Mouse (Mus musculus): Measurements from ENCODE around the gene Tmem121. TPM values are rescaled to one million over a fixed set of nuclear protein-coding genes. Genes with fewer than 3 reads are reported as not detected.

Gene Tmem121
- total and polyA plus RNA-seq, 3 experiments = 0.18 TPM; not detected in 2

- Histone ChIP-seq H3K36me3 (ENCODE audit: control insufficient read depth, insufficient read depth, low read length) (peaks cover 4% of the 10 kb centered on the region), H3K4me1 (ENCODE audit: control insufficient read depth, insufficient read depth, low read length) (peaks cover 45% of the 10 kb centered on the region), H3K27ac (peak overlapping the region; percentile 79)
Measured at GRCm38 (mm10) chr12:113150591-113150990, 35.1 kb upstream of the Tmem121 start.

GRCm38 (mm10) chr12:113151046-113151445 is 34.7 kb upstream of the Tmem121 start:
- peak overlapping the region; percentile 52 for H3K4me3 ChIP-seq
- TF ChIP-seq EP300 (IDR thresholded peaks at IDR 0.05; ENCODE audit: insufficient read depth, low read depth, low read length) (no peak), POLR2A (IDR thresholded peaks at IDR 0.05; ENCODE audit: insufficient read depth, low read depth, low read length) (no peak), CTCF (IDR thresholded peaks at IDR 0.05) (no peak)
- H3K4me1 ChIP-seq (ENCODE audit: control insufficient read depth, insufficient read depth, low read length) = peaks cover 40% of the 10 kb centered on the region
- no peak overlapping the region for H3K9ac ChIP-seq (ENCODE audit: low read depth, low read length)
- H3K79me2 ChIP-seq (replicated peaks; ENCODE audit: control insufficient read depth, insufficient read depth, low read length) = no peaks in the 10 kb centered on the region; the same call in 1 of the 2 replicates
- DNase-seq = peak; percentile 49 to 57
- H3K36me3 ChIP-seq (ENCODE audit: control insufficient read depth, insufficient read depth, low read length) = no peaks in the 10 kb centered on the region; the same call in 1 of the 2 replicates
- H3K27ac ChIP-seq = peak overlapping the region; percentile 79
- intact Hi-C loops (cut with DNase I) = loop anchor here (5.0 kb wide), 1 partner anchor 324 kb away; the partner anchor contains the start of gene Cdca4
- 20% methylated on average over 8 of the region's 8 CpGs for WGBS
- no peaks in the 10 kb centered on the region for H3K27me3 ChIP-seq (ENCODE audit: control insufficient read depth, insufficient read depth, low read length)

More at GRCm38 (mm10) chr12:113150591-113150990, 35.1 kb upstream of the Tmem121 start:
- DNase-seq = no peak
- no peaks in the 10 kb centered on the region; the same call in 1 of the 2 replicates for H3K79me2 ChIP-seq (replicated peaks; ENCODE audit: control insufficient read depth, insufficient read depth, low read length)
- H3K27me3 ChIP-seq (ENCODE audit: control insufficient read depth, insufficient read depth, low read length) = no peaks in the 10 kb centered on the region
- no peak overlapping the region for H3K4me3 ChIP-seq
- no peak overlapping the region for H3K9ac ChIP-seq (ENCODE audit: low read depth, low read length)
- intact Hi-C loops (cut with DNase I) = loop anchor here (5.0 kb wide), 1 partner anchor 323 kb away; the partner anchor contains the start of gene Cdca4
- no peak for TF ChIP-seq POLR2A (IDR thresholded peaks at IDR 0.05; ENCODE audit: insufficient read depth, low read depth, low read length)
- TF ChIP-seq EP300 (IDR thresholded peaks at IDR 0.05; ENCODE audit: insufficient read depth, low read depth, low read length) = no peak
- no peak for TF ChIP-seq CTCF (IDR thresholded peaks at IDR 0.05)
- 68% methylated on average over 4 of the region's 4 CpGs for WGBS

GRCm38 (mm10) chr12:113151661-113152271 is 34.0 kb upstream of the Tmem121 start:
- Histone ChIP-seq H3K27me3 (ENCODE audit: control insufficient read depth, insufficient read depth, low read length) (no peaks in the 10 kb centered on the region), H3K4me1 (ENCODE audit: control insufficient read depth, insufficient read depth, low read length) (peaks cover 35% of the 10 kb centered on the region), H3K36me3 (ENCODE audit: control insufficient read depth, insufficient read depth, low read length) (no peaks in the 10 kb centered on the region; the same call in 1 of the 2 replicates), H3K79me2 (replicated peaks; ENCODE audit: control insufficient read depth, insufficient read depth, low read length) (no peaks in the 10 kb centered on the region; the same call in 1 of the 2 replicates), H3K9ac (ENCODE audit: low read depth, low read length) (peak overlapping the region; percentile 89), H3K4me3 (peak overlapping the region; percentile 52), H3K27ac (peak overlapping the region; percentile 79)
- under 1% methylated on average over 36 of the region's 36 CpGs for WGBS
- DNase-seq = peak; percentile 84 to 86
- TF ChIP-seq POLR2A (IDR thresholded peaks at IDR 0.05; ENCODE audit: insufficient read depth, low read depth, low read length) = peak; percentile 96
- no peak for TF ChIP-seq CTCF (IDR thresholded peaks at IDR 0.05)
- 0 out of 2 replicates have a peak, but pooled peaks have one; percentile 8 for TF ChIP-seq EP300 (IDR thresholded peaks at IDR 0.05; ENCODE audit: insufficient read depth, low read depth, low read length)
- intact Hi-C loops (cut with DNase I) = loop anchor here (5.0 kb wide), 1 partner anchor 324 kb away; the partner anchor contains the start of gene Cdca4

GRCm38 (mm10) chr12:113152272-113152661 is 33.5 kb upstream of the Tmem121 start:
- peaks cover 31% of the 10 kb centered on the region for H3K4me1 ChIP-seq (ENCODE audit: control insufficient read depth, insufficient read depth, low read length)
- H3K36me3 ChIP-seq (ENCODE audit: control insufficient read depth, insufficient read depth, low read length) = no peaks in the 10 kb centered on the region; the same call in 1 of the 2 replicates
- H3K4me3 ChIP-seq = peak overlapping the region; percentile 52
- no peaks in the 10 kb centered on the region; the same call in 1 of the 2 replicates for H3K79me2 ChIP-seq (replicated peaks; ENCODE audit: control insufficient read depth, insufficient read depth, low read length)
- no peaks in the 10 kb centered on the region for H3K27me3 ChIP-seq (ENCODE audit: control insufficient read depth, insufficient read depth, low read length)
- peak overlapping the region; percentile 89 for H3K9ac ChIP-seq (ENCODE audit: low read depth, low read length)
- 18% methylated on average over 19 of the region's 19 CpGs for WGBS
- DNase-seq = peak; percentile 67 to 72
- H3K27ac ChIP-seq = peak overlapping the region; percentile 79
- intact Hi-C loops (cut with DNase I) = loop anchor here (5.0 kb wide), 1 partner anchor 325 kb away; the partner anchor contains the start of gene Cdca4
- TF ChIP-seq CTCF (IDR thresholded peaks at IDR 0.05) = no peak
- TF ChIP-seq EP300 (IDR thresholded peaks at IDR 0.05; ENCODE audit: insufficient read depth, low read depth, low read length) = no peak
- no peak for TF ChIP-seq POLR2A (IDR thresholded peaks at IDR 0.05; ENCODE audit: insufficient read depth, low read depth, low read length)

GRCm38 (mm10) chr12:113152991-113153525 is 32.7 kb upstream of the Tmem121 start:
- intact Hi-C loops (cut with DNase I) = loop anchor here (5.0 kb wide), 1 partner anchor 326 kb away; the partner anchor contains the start of gene Cdca4
- Histone ChIP-seq H3K4me1 (ENCODE audit: control insufficient read depth, insufficient read depth, low read length) (peaks cover 25% of the 10 kb centered on the region), H3K4me3 (peak overlapping the region; percentile 52), H3K27ac (peak overlapping the region; percentile 87), H3K9ac (ENCODE audit: low read depth, low read length) (no peak overlapping the region), H3K79me2 (replicated peaks; ENCODE audit: control insufficient read depth, insufficient read depth, low read length) (no peaks in the 10 kb centered on the region; the same call in 1 of the 2 replicates), H3K36me3 (ENCODE audit: control insufficient read depth, insufficient read depth, low read length) (no peaks in the 10 kb centered on the region), H3K27me3 (ENCODE audit: control insufficient read depth, insufficient read depth, low read length) (no peaks in the 10 kb centered on the region)
- no peak for DNase-seq
- no peak for TF ChIP-seq CTCF (IDR thresholded peaks at IDR 0.05)
- no peak for TF ChIP-seq POLR2A (IDR thresholded peaks at IDR 0.05; ENCODE audit: insufficient read depth, low read depth, low read length)
- no peak for TF ChIP-seq EP300 (IDR thresholded peaks at IDR 0.05; ENCODE audit: insufficient read depth, low read depth, low read length)
- WGBS = 70% methylated on average over 6 of the region's 6 CpGs
